In the genomic region with DNA sequence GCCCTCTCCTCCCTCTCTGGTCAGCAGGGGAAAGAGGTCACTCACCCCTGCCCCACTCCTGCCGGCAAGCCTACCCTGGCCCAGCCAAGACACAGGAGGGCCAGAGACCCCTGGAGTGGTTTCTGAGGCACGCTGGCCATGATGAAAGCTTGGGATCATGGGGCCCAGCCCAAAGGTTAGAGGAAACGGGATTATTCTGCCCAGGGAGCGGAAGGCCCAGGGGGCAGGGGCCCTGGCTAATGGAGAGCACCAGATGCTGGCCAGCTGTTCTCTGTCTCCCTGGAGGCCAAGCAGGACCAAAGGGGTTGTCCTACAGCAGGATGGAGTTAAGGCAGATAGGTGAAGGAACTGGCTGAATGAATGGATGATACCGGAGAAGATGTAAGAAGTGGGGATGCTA, we compare ENCODE assay signal across 12 mouse cellular contexts.
"Had no signal": no experiment of that assay in that cellular context is flagged by ENCODE, and none has a peak within 500 bp of the region (broad histone marks: within the 10 kb centered on the region; RNA-seq: fewer than 3 reads in every experiment).

No protein-coding gene starts in this region.

- H3K27ac ChIP-seq: liver, embryonic 15.5 days; macrophage; midbrain, embryonic 13.5 days had no signal

- H3K4me2 ChIP-seq: liver, embryonic 11.5 days; liver, embryonic 15.5 days; midbrain, embryonic 13.5 days had no signal

- H3K4me3 ChIP-seq: liver, embryonic 15.5 days; megakaryocyte, embryonic 14.5 days; midbrain, embryonic 13.5 days had no signal

- H3K9ac ChIP-seq: liver, embryonic 15.5 days; midbrain, embryonic 13.5 days had no signal

- DNase-seq: layer of hippocampus, adult 9-11 months; layer of hippocampus, postnatal 36 days; lung, adult 2 months; right cerebral cortex, adult 18-20 months; right cerebral cortex, postnatal 25 days; thymus, postnatal 4 days had no signal

- H3K9me3 ChIP-seq: liver, embryonic 15.5 days; midbrain, embryonic 13.5 days had no signal

- H3K4me1 ChIP-seq: liver, embryonic 15.5 days had no signal

- H3K36me3 ChIP-seq: liver, embryonic 15.5 days; midbrain, embryonic 13.5 days had no signal

- ATAC-seq: intestine, embryonic 16.5 days; midbrain, embryonic 13.5 days had no signal
